Mouse (Mus musculus): Measurements from ENCODE around the gene Mtrf1.
"Not testable (repeated sequence)": the region's sequence is repeated elsewhere in the genome, so short reads cannot be mapped to it uniquely, and the experiment has no call there.

Gene Mtrf1

DNA sequence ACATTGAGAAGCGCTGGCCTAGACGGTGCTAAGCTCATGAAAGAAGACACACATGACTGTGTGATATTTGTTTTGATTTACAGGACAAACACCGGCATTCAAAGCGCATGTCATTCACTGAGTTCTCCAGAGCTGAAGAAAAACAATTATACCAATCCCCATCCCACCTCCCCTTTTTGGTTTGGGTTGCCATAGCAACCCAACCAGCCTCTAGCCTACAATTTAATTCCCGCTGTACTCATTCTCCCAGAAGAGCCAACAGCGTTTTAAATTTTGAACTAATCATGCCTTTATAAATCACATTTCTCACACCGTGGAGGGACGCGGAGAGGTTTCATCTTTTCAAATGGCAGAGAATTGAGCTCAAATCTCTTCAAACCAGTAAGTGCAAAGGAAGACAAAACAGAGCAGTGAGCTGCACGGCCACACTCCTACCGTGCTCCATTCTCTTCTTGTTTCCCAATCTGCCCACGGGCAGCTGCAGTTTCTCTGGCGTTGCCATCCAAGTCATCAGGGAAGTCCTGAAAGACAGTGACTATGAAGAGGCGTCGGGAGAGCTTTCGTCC, 47.6 kb downstream of the Mtrf1 start:
- no peak for DNase-seq (ENCODE audit: low read depth, low spot score)

- DNase-seq (ENCODE audit: low read depth, low spot score): peak; percentile 96
Measured at GRCm38 (mm10) chr14:79451681-79452590, 54.4 kb downstream of the Mtrf1 start, which contains the start of gene Kbtbd6. TSS of gene Kbtbd6 (plus strand) at chr14:79451835.

DNA sequence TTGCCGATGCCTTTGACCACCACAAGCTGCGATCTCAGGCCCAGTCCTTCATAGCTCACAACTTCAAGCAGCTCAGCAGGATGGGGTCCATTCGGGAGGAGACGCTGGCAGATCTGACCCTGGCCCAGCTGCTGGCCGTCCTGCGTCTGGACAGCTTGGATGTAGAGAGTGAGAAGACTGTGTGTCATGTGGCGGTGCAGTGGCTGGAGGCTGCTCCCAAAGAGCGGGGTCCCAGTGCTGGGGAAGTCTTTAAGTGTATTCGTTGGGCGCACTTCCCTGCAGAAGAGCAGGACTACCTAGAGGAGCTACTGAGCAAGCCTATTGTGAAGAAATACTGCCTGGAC, 55.0 kb downstream of the Mtrf1 start:
- not testable (repeated sequence) for DNase-seq (ENCODE audit: low read depth, low spot score)

- DNase-seq (ENCODE audit: low read depth, low spot score): no peak
Measured at GRCm38 (mm10) chr14:79460401-79460800, 62.8 kb downstream of the Mtrf1 start.

DNA sequence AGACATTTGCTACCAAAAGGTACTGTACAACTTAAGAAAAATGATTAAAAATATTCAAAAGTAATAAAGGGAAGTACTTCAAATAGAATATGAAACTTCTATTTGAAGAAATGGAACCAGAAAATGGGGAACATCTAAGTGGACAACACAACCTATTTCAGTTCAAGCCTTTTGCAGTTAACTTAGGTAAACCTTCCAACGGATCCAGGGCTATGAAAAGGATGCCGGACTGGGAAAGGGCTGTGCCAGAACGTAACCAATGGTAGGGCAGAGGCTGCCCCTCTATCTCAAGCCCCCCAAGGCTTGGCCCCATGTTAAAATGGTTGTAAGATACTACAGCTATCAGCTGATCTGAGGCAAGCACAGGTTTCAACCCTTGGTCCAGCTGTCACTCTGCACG, 63.4 kb downstream of the Mtrf1 start:
- DNase-seq (ENCODE audit: low read depth, low spot score): no peak

GRCm38 (mm10) chr14:79465623-79466022, 68.1 kb downstream of the Mtrf1 start:
- DNase-seq (ENCODE audit: low read depth, low spot score): no peak

DNA sequence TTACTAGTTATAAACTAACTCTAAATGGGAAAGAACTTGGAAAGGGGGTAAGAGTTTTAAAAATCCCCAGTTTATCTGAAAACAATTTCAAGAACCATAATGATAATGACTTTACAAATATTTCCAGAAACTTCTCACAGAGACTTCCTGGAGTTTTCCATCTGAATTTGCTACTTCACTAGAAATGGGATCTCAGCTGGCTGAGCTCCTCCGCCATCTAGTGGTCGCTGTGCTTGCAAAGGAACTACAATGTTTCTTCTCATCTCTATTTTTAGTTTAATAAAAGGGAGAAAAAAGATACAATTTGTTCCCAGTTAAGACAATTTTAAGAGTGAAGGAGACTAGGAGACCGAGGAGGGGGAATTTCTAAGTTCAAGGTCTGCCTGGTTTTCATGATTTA, 70.0 kb downstream of the Mtrf1 start:
- DNase-seq (ENCODE audit: low read depth, low spot score): peak; percentile 40
